Mouse (Mus musculus): ENCODE measurements around the gene Homer1. TPM values are rescaled to one million over a fixed set of nuclear protein-coding genes. Genes with fewer than 3 reads are reported as not detected.

The Homer1 gene
- polyA plus RNA-seq, 1 experiment from 2014 or later = 7.1 TPM

GRCm38 (mm10) chr13:93406855-93407254 lies 107.4 kb downstream of the Homer1 start:
- Histone ChIP-seq H3K36me3 (peaks cover 9% of the 10 kb centered on the region), H3K4me3 (no peak overlapping the region), H3K27ac (no peak overlapping the region), H3K9ac (no peak overlapping the region), H3K4me2 (no peak overlapping the region), H3K9me3 (no peaks in the 10 kb centered on the region), H3K27me3 (no peaks in the 10 kb centered on the region), H3K4me1 (no peaks in the 10 kb centered on the region)
- ATAC-seq (ENCODE audit: insufficient number of reproducible peaks, insufficient read depth, low FRiP score, low TSS enrichment, low read depth) = no peak
- WGBS = 90% methylated on average over 5 of the region's 5 CpGs

DNA sequence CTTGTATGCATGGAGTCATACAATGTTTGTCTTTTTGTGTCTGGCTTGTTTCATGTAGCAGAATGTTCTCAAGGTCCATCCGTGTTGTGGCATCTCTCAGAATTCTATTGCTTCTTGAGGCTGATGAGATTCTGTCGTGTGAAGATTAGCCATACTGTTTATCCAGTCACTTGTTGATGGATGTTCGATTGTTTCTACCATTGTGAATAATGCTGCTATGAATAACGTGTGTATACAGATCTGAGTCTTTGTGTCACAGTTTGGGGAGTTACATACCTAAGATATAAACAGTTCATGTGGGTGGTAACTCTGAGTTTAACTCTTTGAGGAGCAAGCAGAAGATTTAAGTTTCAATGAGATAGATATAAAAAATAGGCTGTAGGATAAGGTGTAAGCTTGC lies 110.9 kb downstream of the Homer1 start:
- H3K27me3 ChIP-seq = no peaks in the 10 kb centered on the region

GRCm38 (mm10) chr13:93415055-93415454 lies 115.6 kb downstream of the Homer1 start:
- Histone ChIP-seq H3K9me3 (no peaks in the 10 kb centered on the region), H3K4me1 (peaks cover 3% of the 10 kb centered on the region; the same call in 1 of the 2 replicates), H3K27me3 (no peaks in the 10 kb centered on the region), H3K4me2 (no peak overlapping the region), H3K4me3 (no peak overlapping the region), H3K9ac (no peak overlapping the region), H3K36me3 (no peaks in the 10 kb centered on the region), H3K27ac (no peak overlapping the region)
- no peak for ATAC-seq (ENCODE audit: insufficient number of reproducible peaks, insufficient read depth, low FRiP score, low TSS enrichment, low read depth)
- WGBS = 85% methylated on average over 5 of the region's 5 CpGs

More for the DNA sequence above, 110.9 kb downstream of the Homer1 start:
- Histone ChIP-seq H3K9ac (no peak overlapping the region), H3K36me3 (peaks cover 4% of the 10 kb centered on the region; the same call in 1 of the 2 replicates), H3K27ac (no peak overlapping the region), H3K4me2 (no peak overlapping the region), H3K4me1 (no peaks in the 10 kb centered on the region), H3K4me3 (no peak overlapping the region), H3K9me3 (no peaks in the 10 kb centered on the region)
- ATAC-seq (ENCODE audit: insufficient number of reproducible peaks, insufficient read depth, low FRiP score, low TSS enrichment, low read depth) = no peak
- WGBS = 83% methylated on average over 4 of the region's 4 CpGs

- H3K9ac ChIP-seq = no peak overlapping the region
- H3K36me3 ChIP-seq = no peaks in the 10 kb centered on the region
- H3K4me3 ChIP-seq = no peak overlapping the region
- H3K9me3 ChIP-seq = no peaks in the 10 kb centered on the region
- H3K27ac ChIP-seq = no peak overlapping the region
- H3K4me2 ChIP-seq = no peak overlapping the region
- no peak for ATAC-seq (ENCODE audit: insufficient number of reproducible peaks, insufficient read depth, low FRiP score, low TSS enrichment, low read depth)
- peaks cover 3% of the 10 kb centered on the region; the same call in 1 of the 2 replicates for H3K4me1 ChIP-seq
- no peaks in the 10 kb centered on the region for H3K27me3 ChIP-seq
- 89% methylated on average over 2 of the region's 2 CpGs for WGBS
These were observed 118.9 kb downstream of the Homer1 start for GRCm38 (mm10) chr13:93418292-93418691.

DNA sequence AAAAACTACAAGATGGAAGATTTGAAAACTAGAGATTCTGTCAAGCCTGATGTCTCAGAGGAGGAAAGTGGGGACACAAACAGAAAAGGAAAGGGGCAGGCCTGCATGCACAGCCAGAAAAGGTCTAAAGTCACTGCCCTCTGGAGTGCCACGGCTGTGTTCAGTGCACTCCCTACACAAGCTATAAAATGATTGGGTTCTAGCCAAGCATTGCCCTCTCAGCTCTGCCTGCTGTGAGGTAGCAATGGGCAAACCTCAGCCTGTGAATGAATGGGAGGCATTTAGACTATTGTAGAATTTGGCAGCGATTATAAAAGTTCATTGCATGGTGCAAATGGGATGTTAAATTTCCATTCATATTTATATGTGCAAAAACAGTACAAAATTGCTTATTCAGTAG lies 120.3 kb downstream of the Homer1 start:
- 77% methylated on average over 2 of the region's 2 CpGs for WGBS
- no peak for ATAC-seq (ENCODE audit: insufficient number of reproducible peaks, insufficient read depth, low FRiP score, low TSS enrichment, low read depth)

GRCm38 (mm10) chr13:93423224-93423623 lies 123.8 kb downstream of the Homer1 start:
- Histone ChIP-seq H3K27me3 (no peaks in the 10 kb centered on the region), H3K36me3 (no peaks in the 10 kb centered on the region), H3K4me1 (peaks cover 9% of the 10 kb centered on the region; the same call in 1 of the 2 replicates), H3K4me3 (no peak overlapping the region), H3K4me2 (no peak overlapping the region), H3K27ac (no peak overlapping the region), H3K9me3 (no peaks in the 10 kb centered on the region), H3K9ac (no peak overlapping the region)
- 74% methylated on average over 2 of the region's 2 CpGs for WGBS
- no peak for ATAC-seq (ENCODE audit: insufficient number of reproducible peaks, insufficient read depth, low FRiP score, low TSS enrichment, low read depth)

More for the DNA sequence above, 120.3 kb downstream of the Homer1 start:
- Histone ChIP-seq H3K36me3 (no peaks in the 10 kb centered on the region), H3K27me3 (no peaks in the 10 kb centered on the region), H3K9ac (no peak overlapping the region), H3K9me3 (no peaks in the 10 kb centered on the region), H3K4me1 (peaks cover 6% of the 10 kb centered on the region; the same call in 1 of the 2 replicates), H3K4me2 (no peak overlapping the region), H3K27ac (no peak overlapping the region), H3K4me3 (no peak overlapping the region)

GRCm38 (mm10) chr13:93427920-93428876 lies 128.8 kb downstream of the Homer1 start:
- WGBS = 89% methylated on average over 5 of the region's 5 CpGs
- no peak for ATAC-seq (ENCODE audit: insufficient number of reproducible peaks, insufficient read depth, low FRiP score, low TSS enrichment, low read depth)

DNA sequence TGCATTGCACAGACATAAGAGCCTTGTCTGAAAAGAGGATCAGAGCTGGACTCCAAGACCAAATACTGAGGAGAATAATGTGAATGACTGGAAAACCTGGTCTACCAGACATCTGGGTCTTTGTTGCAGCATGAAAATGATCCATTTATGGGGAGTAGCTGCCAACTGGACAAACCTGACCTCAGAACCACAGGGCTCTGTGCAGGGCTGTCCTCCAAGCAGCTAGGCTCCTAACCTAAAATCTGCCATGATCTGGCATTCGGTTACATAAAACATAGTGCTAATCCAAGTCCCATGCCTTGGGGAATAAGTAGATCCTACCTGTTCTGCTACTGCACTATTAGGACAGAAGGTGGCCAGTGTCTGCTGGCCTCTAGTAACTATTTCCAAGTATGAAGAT lies 129.8 kb downstream of the Homer1 start:
- peaks cover 9% of the 10 kb centered on the region; the same call in 1 of the 2 replicates for H3K4me1 ChIP-seq
- H3K9me3 ChIP-seq = no peaks in the 10 kb centered on the region
- no peak overlapping the region for H3K4me2 ChIP-seq
- ATAC-seq (ENCODE audit: insufficient number of reproducible peaks, insufficient read depth, low FRiP score, low TSS enrichment, low read depth) = no peak
- H3K9ac ChIP-seq = no peak overlapping the region
- WGBS = 90% methylated on average over 1 of the region's 1 CpGs
- no peak overlapping the region for H3K4me3 ChIP-seq
- H3K27me3 ChIP-seq = no peaks in the 10 kb centered on the region
- H3K27ac ChIP-seq = no peak overlapping the region
- H3K36me3 ChIP-seq = peaks cover 2% of the 10 kb centered on the region; the same call in 1 of the 2 replicates

More at GRCm38 (mm10) chr13:93427920-93428876, 128.8 kb downstream of the Homer1 start:
- no peak overlapping the region for H3K9ac ChIP-seq
- no peaks in the 10 kb centered on the region for H3K9me3 ChIP-seq
- H3K27me3 ChIP-seq = no peaks in the 10 kb centered on the region
- H3K4me1 ChIP-seq = peaks cover 9% of the 10 kb centered on the region; the same call in 1 of the 2 replicates
- no peak overlapping the region for H3K27ac ChIP-seq
- 0 out of 2 replicates have a peak, but pooled peaks cover 2% of the 10 kb centered on the region for H3K36me3 ChIP-seq
- H3K4me3 ChIP-seq = no peak overlapping the region
- no peak overlapping the region for H3K4me2 ChIP-seq

DNA sequence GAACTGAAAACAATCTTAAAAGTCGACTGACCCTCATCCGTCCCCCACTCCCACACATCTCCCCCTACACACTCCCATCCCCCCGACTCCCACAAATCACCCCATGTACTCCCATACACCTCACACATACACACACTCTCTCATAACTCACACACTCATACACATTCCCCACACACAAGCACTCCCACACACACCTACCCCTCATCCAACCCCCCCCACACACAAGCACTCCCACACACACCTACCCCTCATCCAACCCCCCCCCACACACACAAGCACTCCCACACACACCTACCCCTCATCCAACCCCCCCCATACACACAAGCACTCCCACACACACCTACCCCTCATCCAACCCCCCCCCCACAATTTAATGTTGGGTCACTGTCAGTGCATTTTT lies 140.7 kb downstream of the Homer1 start:
- WGBS = 98% methylated on average over 3 of the region's 3 CpGs

GRCm38 (mm10) chr13:93453275-93453674 lies 153.8 kb downstream of the Homer1 start:
- H3K27me3 ChIP-seq = no peaks in the 10 kb centered on the region
- H3K36me3 ChIP-seq = peaks cover 50% of the 10 kb centered on the region
- no peak for ATAC-seq (ENCODE audit: insufficient number of reproducible peaks, insufficient read depth, low FRiP score, low TSS enrichment, low read depth)
- no peaks in the 10 kb centered on the region for H3K4me1 ChIP-seq
- H3K9me3 ChIP-seq = no peaks in the 10 kb centered on the region
- 86% methylated on average over 6 of the region's 6 CpGs for WGBS
- H3K4me3 ChIP-seq = no peak overlapping the region
- no peak overlapping the region for H3K9ac ChIP-seq
- no peak overlapping the region for H3K4me2 ChIP-seq
- H3K27ac ChIP-seq = no peak overlapping the region

More for the DNA sequence above, 140.7 kb downstream of the Homer1 start:
- Histone ChIP-seq H3K9ac (no peak overlapping the region), H3K4me1 (no peaks in the 10 kb centered on the region), H3K4me3 (no peak overlapping the region), H3K27me3 (no peaks in the 10 kb centered on the region), H3K9me3 (no peaks in the 10 kb centered on the region), H3K36me3 (peaks cover 52% of the 10 kb centered on the region), H3K27ac (no peak overlapping the region), H3K4me2 (no peak overlapping the region)
- 0 out of 2 replicates have a peak, but pooled peaks have one; percentile 48 for ATAC-seq (ENCODE audit: insufficient number of reproducible peaks, insufficient read depth, low FRiP score, low TSS enrichment, low read depth)
